Mouse (Mus musculus): Measurements from ENCODE around the gene Tmem97. TPM values are rescaled to one million over a fixed set of nuclear protein-coding genes. Genes with fewer than 3 reads are reported as not detected.

Tmem97 gene
- total and polyA plus RNA-seq, 3 experiments = 166 to 215 (median 207) TPM

GRCm38 (mm10) chr11:78544449-78545111, 6.0 kb downstream of the Tmem97 start (continued):
- TF ChIP-seq SMC3 (IDR thresholded peaks at IDR 0.05; ENCODE audit: low read depth, low read length) (peak; percentile 34; the same call in 1 of the 2 replicates), KAT2A (conservative IDR thresholded peaks at IDR 0.05; ENCODE audit: low read depth, low read length) (no peak), UBTF (IDR thresholded peaks at IDR 0.05; ENCODE audit: borderline replicate concordance, insufficient read depth, low read depth, low read length) (no peak), ZMIZ1 (IDR thresholded peaks at IDR 0.05; ENCODE audit: low read depth, low read length) (peak; percentile 59; the same call in 1 of the 2 replicates), MYC (IDR thresholded peaks at IDR 0.05; ENCODE audit: low read depth, low read length) (no peak), BHLHE40 (IDR thresholded peaks at IDR 0.05; ENCODE audit: borderline replicate concordance, low read depth, low read length) (no peak), ELF1 (IDR thresholded peaks at IDR 0.05; ENCODE audit: low read depth, low read length) (no peak), POLR2AphosphoS2 (IDR thresholded peaks at IDR 0.05; ENCODE audit: low read length) (peak; percentile 77; the same call in 1 of the 2 replicates), ETS1 (IDR thresholded peaks at IDR 0.05; ENCODE audit: low read depth, low read length) (no peak), SIN3A (IDR thresholded peaks at IDR 0.05; ENCODE audit: low read length) (0 out of 2 replicates have a peak, but pooled peaks have one; percentile 20), MXI1 (IDR thresholded peaks at IDR 0.05; ENCODE audit: low read depth, low read length) (no peak)

- H3K4me1 ChIP-seq (ENCODE audit: control insufficient read depth in 1 of 2, insufficient read depth in 2 of 2, low read length in 2 of 2) = peaks cover 5 to 29% of the 10 kb centered on the region in 2 experiments
- DNase-seq (ENCODE audit: low read depth, low spot score) = no peak
- H3K27me3 ChIP-seq (ENCODE audit: control insufficient read depth in 1 of 2, insufficient read depth in 2 of 2, low read length in 2 of 2) = no peaks in the 10 kb centered on the region
- no peak overlapping the region for H3K9ac ChIP-seq (ENCODE audit: control insufficient read depth, low read depth, low read length, poor library complexity, severe bottlenecking)
- H3K79me2 ChIP-seq (ENCODE audit: control insufficient read depth, insufficient read depth, low read length, poor library complexity) = peaks cover 38% of the 10 kb centered on the region
- peaks cover 10 to 30% of the 10 kb centered on the region in 2 experiments for H3K36me3 ChIP-seq (ENCODE audit: control insufficient read depth in 1 of 2, insufficient read depth in 2 of 2, low read length in 2 of 2)
- H3K9me3 ChIP-seq (replicated peaks; ENCODE audit: insufficient read depth, low read length) = no peaks in the 10 kb centered on the region
- TF ChIP-seq E2F4 (IDR thresholded peaks at IDR 0.05; ENCODE audit: borderline replicate concordance, low read depth, low read length) = no peak
- TF ChIP-seq ZMIZ1 (IDR thresholded peaks at IDR 0.05; ENCODE audit: low read depth, low read length) = peak; percentile 66
- no peak overlapping the region for H3K27ac ChIP-seq (ENCODE audit: control insufficient read depth, low read depth, low read length)
- no peak overlapping the region for H3K4me3 ChIP-seq (ENCODE audit: control insufficient read depth in 1 of 2, insufficient read depth in 1 of 2, low read depth in 2 of 2, low read length in 2 of 2)
These were observed 10.2 kb downstream of the Tmem97 start for GRCm38 (mm10) chr11:78540358-78540757.

- no peak for DNase-seq (ENCODE audit: low read depth, low spot score)
- H3K9ac ChIP-seq (ENCODE audit: control insufficient read depth, low read depth, low read length, poor library complexity, severe bottlenecking) = peak overlapping the region; percentile 87
- H3K36me3 ChIP-seq (ENCODE audit: control insufficient read depth in 1 of 2, insufficient read depth in 2 of 2, low read length in 2 of 2) = peaks cover 7 to 25% of the 10 kb centered on the region in 2 experiments
- H3K9me3 ChIP-seq (replicated peaks; ENCODE audit: insufficient read depth, low read length) = no peaks in the 10 kb centered on the region
- H3K79me2 ChIP-seq (ENCODE audit: control insufficient read depth, insufficient read depth, low read length, poor library complexity) = peaks cover 23% of the 10 kb centered on the region
- peaks cover 0 to 34% of the 10 kb centered on the region in 2 experiments; a peak in 3 of 4 replicates for H3K4me1 ChIP-seq (ENCODE audit: control insufficient read depth in 1 of 2, insufficient read depth in 2 of 2, low read length in 2 of 2)
- peak overlapping the region; percentile 76 to 87 for H3K4me3 ChIP-seq (ENCODE audit: control insufficient read depth in 1 of 2, insufficient read depth in 1 of 2, low read depth in 2 of 2, low read length in 2 of 2)
- peak overlapping the region; percentile 66 for H3K27ac ChIP-seq (ENCODE audit: control insufficient read depth, low read depth, low read length)
- TF ChIP-seq RCOR1 (IDR thresholded peaks at IDR 0.05; ENCODE audit: low read depth, low read length) (0 out of 2 replicates have a peak, but pooled peaks have one; percentile 16), HCFC1 (IDR thresholded peaks at IDR 0.05; ENCODE audit: low read depth, low read length) (no peak)
- H3K27me3 ChIP-seq (ENCODE audit: control insufficient read depth in 1 of 2, insufficient read depth in 2 of 2, low read length in 2 of 2) = no peaks in the 10 kb centered on the region
These were observed 13.9 kb downstream of the Tmem97 start for GRCm38 (mm10) chr11:78536690-78537084.

Data from MEL (cell line).